Mouse (Mus musculus): ENCODE measurements around the gene Plgrkt.
A peak's percentile ranks its signal among the peaks of the same experiment; 100 is the strongest.
"Not testable (repeated sequence)": the region's sequence is repeated elsewhere in the genome, so short reads cannot be mapped to it uniquely, and the experiment has no call there.

Gene Plgrkt

GRCm38 (mm10) chr19:29366969-29367622 is at the start of gene Plgrkt, which contains the start of gene Cd274:
Plgrkt (minus strand) TSS chr19:29367390.
Cd274 (plus strand) TSS chr19:29367455.
- peak; percentile 52 for DNase-seq

GRCm38 (mm10) chr19:29416393-29416902 is 49.3 kb upstream of the Plgrkt start:
- DNase-seq: no peak

GRCm38 (mm10) chr19:29414917-29415316 is 47.7 kb upstream of the Plgrkt start:
- not testable (repeated sequence) for DNase-seq

GRCm38 (mm10) chr19:29414513-29414912 is 47.3 kb upstream of the Plgrkt start:
- DNase-seq: no peak

GRCm38 (mm10) chr19:29412476-29413420 is 45.6 kb upstream of the Plgrkt start:
- DNase-seq: no peak

- DNase-seq: no peak
Measured at GRCm38 (mm10) chr19:29410619-29411018, 43.4 kb upstream of the Plgrkt start, which contains the start of gene Pdcd1lg2. Pdcd1lg2 (plus strand) TSS chr19:29410919.

GRCm38 (mm10) chr19:29406042-29407017 is 39.1 kb upstream of the Plgrkt start:
- no peak for DNase-seq

GRCm38 (mm10) chr19:29405388-29405787 is 38.2 kb upstream of the Plgrkt start:
- DNase-seq: no peak

GRCm38 (mm10) chr19:29403251-29403650 is 36.1 kb upstream of the Plgrkt start:
- no peak for DNase-seq

- no peak for DNase-seq
Measured at GRCm38 (mm10) chr19:29402621-29403020, 35.4 kb upstream of the Plgrkt start.

GRCm38 (mm10) chr19:29400466-29400865 is 33.3 kb upstream of the Plgrkt start:
- no peak for DNase-seq

GRCm38 (mm10) chr19:29399786-29400185 is 32.6 kb upstream of the Plgrkt start:
- no peak for DNase-seq

- DNase-seq: no peak
Measured at GRCm38 (mm10) chr19:29396353-29396752, 29.2 kb upstream of the Plgrkt start.

GRCm38 (mm10) chr19:29394721-29395120 is 27.5 kb upstream of the Plgrkt start:
- no peak for DNase-seq

- no peak for DNase-seq
Measured at GRCm38 (mm10) chr19:29393333-29393732, 26.1 kb upstream of the Plgrkt start.

- DNase-seq: no peak
Measured at GRCm38 (mm10) chr19:29391279-29391678, 24.1 kb upstream of the Plgrkt start.

GRCm38 (mm10) chr19:29390483-29390882 is 23.3 kb upstream of the Plgrkt start:
- DNase-seq: no peak

- no peak for DNase-seq
Measured at GRCm38 (mm10) chr19:29388818-29389217, 21.6 kb upstream of the Plgrkt start.

GRCm38 (mm10) chr19:29385822-29386221 is 18.6 kb upstream of the Plgrkt start:
- DNase-seq: no peak

GRCm38 (mm10) chr19:29384994-29385393 is 17.8 kb upstream of the Plgrkt start:
- no peak for DNase-seq

- DNase-seq: no peak
Measured at GRCm38 (mm10) chr19:29384412-29384811, 17.2 kb upstream of the Plgrkt start.

GRCm38 (mm10) chr19:29383368-29383767 is 16.2 kb upstream of the Plgrkt start:
- no peak for DNase-seq
